Mouse (Mus musculus) embryonic facial prominence, embryonic 14.5 days (tissue): ENCODE measurements at regions not wholly inside any gene's neighbourhood (a gene's known extent, or its start where the extent isn't known, plus 50 kb on each side); places are given as distances from the start of the nearest gene placed in this dataset.

Source experiments
- ATAC-seq: fragments of 200-750 bp; cut with Nextera tagmentation; 2 replicates; pipeline ENCODE4 v1.8.0; 2017; ENCODE audit warnings: low read depth, moderate number of reproducible peaks, moderate TSS enrichment
- DNase-seq: peaks from one replicate; pipeline ENCODE4 v3.0.0-alpha.2; 2015; ENCODE audit warnings: low spot score
- H3K27ac ChIP-seq: fragments of 300-500 bp; sonication (generic); replicated peaks from 2 replicates; pipeline ENCODE4 v1.5.1; 2014; ENCODE audit warnings: low read depth, mild to moderate bottlenecking, low read length, moderate library complexity
- H3K27me3 ChIP-seq: fragments of 300-500 bp; sonication (generic); replicated peaks from 2 replicates; pipeline ENCODE4 v1.6.1; 2014; ENCODE audit warnings: low read length; ENCODE audit not compliant: control insufficient read depth, insufficient read depth
- H3K36me3 ChIP-seq: fragments of 300-500 bp; sonication (generic); 2 replicates; pipeline ENCODE4 v1.6.1; 2014; ENCODE audit warnings: low read length, mixed read lengths; ENCODE audit not compliant: control insufficient read depth, insufficient read depth
- H3K4me1 ChIP-seq: fragments of 300-500 bp; sonication (generic); 2 replicates; pipeline ENCODE4 v1.6.1; 2014; ENCODE audit warnings: antibody characterized with exemption, low read length; ENCODE audit not compliant: control insufficient read depth, insufficient read depth
- H3K4me2 ChIP-seq: fragments of 300-500 bp; sonication (generic); 2 replicates; pipeline ENCODE4 v1.6.1; 2014; ENCODE audit warnings: low read depth, mild to moderate bottlenecking, low read length, moderate library complexity, mixed read lengths
- H3K4me3 ChIP-seq: fragments of 300-500 bp; sonication (generic); 2 replicates; pipeline ENCODE4 v1.5.1; 2014; ENCODE audit warnings: low read depth, mild to moderate bottlenecking, low read length
- H3K9ac ChIP-seq: fragments of 300-500 bp; sonication (generic); 2 replicates; pipeline ENCODE4 v1.6.1; 2014; ENCODE audit warnings: low read depth, mild to moderate bottlenecking, low read length, moderate library complexity, mixed read lengths
- H3K9me3 ChIP-seq: fragments of 300-500 bp; sonication (generic); 2 replicates; pipeline ENCODE4 v1.6.1; 2016; ENCODE audit warnings: low read length; ENCODE audit not compliant: control insufficient read depth
- WGBS: fragments of 180-500 bp; shearing (Covaris S2); extraction: QIAGEN DNeasy Blood & Tissue Kit; methylation state at CpG from one replicate; pipeline ENCODE4 v1.1.7; 2014; 5-methylcytosine and 5-hydroxymethylcytosine counted together

DNA sequence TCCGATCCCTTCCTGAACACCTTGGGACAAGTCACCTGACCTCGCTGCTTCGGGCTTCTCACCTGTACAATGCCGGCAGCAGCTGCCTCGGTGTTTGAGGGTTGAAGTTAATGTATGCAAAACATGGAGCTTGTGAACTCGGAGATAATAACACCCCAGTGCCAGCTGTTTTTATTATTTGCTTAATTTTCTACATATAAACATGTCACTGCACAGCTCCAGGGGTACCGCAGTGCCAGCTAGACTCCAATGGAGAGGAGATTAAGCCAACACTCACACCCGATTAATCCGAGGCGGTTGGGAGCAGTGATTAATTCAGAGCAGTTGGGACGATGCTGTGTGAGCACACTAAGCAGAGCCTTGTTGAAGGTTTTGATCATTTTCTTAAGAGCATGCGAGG is 67.2 kb upstream of the Ppp2r5c start:
- H3K36me3 ChIP-seq = no peaks in the 10 kb centered on the region
- no peak overlapping the region for H3K4me3 ChIP-seq
- H3K27me3 ChIP-seq = peaks cover 19% of the 10 kb centered on the region
- no peak for DNase-seq
- no peak for ATAC-seq
- 64% methylated on average over 12 of the region's 12 CpGs for WGBS
- no peak overlapping the region for H3K27ac ChIP-seq
- no peaks in the 10 kb centered on the region for H3K9me3 ChIP-seq
- no peaks in the 10 kb centered on the region for H3K4me1 ChIP-seq
- H3K9ac ChIP-seq = no peak overlapping the region
- no peak overlapping the region for H3K4me2 ChIP-seq

DNA sequence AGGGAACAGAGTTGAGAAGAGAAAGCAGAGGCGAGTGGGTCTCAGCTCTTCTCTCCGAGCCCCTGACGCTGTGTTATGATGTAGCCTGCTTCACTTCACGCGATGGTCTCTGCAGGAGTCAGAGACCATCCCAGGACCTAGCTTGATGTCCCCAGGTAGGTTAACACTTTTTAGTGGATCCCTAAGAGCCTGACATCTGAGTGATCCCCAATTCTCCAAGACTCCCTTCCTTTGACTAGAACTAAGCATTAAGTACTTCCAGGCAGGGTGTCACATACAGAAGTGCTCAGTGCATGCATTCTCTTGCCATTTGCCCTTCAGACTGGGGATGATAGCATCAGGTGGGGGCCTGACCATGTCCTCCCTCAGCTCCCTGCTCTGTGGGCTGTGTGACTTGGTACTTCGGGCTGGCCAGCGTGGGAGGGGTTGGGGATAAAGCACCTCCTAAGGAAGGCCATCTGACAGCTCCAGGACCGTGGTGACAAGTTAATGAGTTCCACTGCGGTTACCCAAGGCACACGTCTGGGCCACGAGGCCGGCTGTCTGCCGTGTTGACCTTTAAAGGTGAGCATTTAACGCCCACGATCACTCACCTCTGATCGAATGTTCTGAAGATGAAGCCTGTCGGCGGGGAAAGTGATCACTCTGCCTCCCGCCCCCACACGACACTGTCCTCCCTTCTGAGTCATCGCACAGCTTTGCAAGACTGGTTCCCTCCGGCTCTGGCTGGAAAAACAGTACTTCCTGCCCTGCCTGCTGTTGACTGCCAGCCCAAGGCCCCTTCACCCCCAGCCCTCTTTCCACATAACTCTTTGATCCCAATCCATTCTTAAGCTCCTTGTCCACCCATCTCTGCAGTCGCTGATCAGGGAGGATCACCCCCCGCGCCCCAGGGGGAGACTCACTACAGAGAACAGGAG is 65.8 kb upstream of the Ppp2r5c start:
- ATAC-seq (no peak), DNase-seq (peak; percentile 59)
- WGBS = 50% methylated on average over 25 of the region's 25 CpGs
- Histone ChIP-seq H3K27ac (no peak overlapping the region), H3K36me3 (no peaks in the 10 kb centered on the region), H3K27me3 (peaks cover 8% of the 10 kb centered on the region; the same call in 1 of the 2 replicates), H3K4me3 (no peak overlapping the region), H3K4me1 (no peaks in the 10 kb centered on the region), H3K9me3 (no peaks in the 10 kb centered on the region), H3K9ac (no peak overlapping the region), H3K4me2 (no peak overlapping the region)

DNA sequence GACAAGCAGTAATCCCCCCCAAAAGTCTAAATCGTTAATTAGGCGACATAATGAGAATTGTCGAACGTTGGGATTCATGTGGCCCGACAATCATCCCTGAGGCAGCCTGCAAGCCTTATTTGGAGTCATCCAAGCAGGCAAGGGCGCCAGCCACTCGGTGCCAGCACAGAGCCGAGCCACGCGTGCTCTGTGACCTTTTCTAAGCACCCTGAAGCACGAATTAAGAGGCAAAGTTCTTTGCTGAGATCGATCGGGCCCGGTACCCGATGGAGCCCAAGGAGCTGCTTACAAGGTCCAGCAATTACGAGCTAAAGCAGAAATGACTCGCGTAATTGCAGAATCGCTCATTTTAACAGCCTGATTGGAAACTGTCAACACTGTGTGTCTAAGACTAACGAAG is 61.9 kb upstream of the Ppp2r5c start:
- H3K4me1 ChIP-seq = no peaks in the 10 kb centered on the region
- H3K4me3 ChIP-seq = no peak overlapping the region
- H3K9ac ChIP-seq = no peak overlapping the region
- no peaks in the 10 kb centered on the region for H3K36me3 ChIP-seq
- no peak overlapping the region for H3K4me2 ChIP-seq
- DNase-seq (no peak), ATAC-seq (no peak)
- H3K27me3 ChIP-seq = no peaks in the 10 kb centered on the region
- H3K9me3 ChIP-seq = no peaks in the 10 kb centered on the region
- H3K27ac ChIP-seq = no peak overlapping the region
- 73% methylated on average over 20 of the region's 20 CpGs for WGBS

DNA sequence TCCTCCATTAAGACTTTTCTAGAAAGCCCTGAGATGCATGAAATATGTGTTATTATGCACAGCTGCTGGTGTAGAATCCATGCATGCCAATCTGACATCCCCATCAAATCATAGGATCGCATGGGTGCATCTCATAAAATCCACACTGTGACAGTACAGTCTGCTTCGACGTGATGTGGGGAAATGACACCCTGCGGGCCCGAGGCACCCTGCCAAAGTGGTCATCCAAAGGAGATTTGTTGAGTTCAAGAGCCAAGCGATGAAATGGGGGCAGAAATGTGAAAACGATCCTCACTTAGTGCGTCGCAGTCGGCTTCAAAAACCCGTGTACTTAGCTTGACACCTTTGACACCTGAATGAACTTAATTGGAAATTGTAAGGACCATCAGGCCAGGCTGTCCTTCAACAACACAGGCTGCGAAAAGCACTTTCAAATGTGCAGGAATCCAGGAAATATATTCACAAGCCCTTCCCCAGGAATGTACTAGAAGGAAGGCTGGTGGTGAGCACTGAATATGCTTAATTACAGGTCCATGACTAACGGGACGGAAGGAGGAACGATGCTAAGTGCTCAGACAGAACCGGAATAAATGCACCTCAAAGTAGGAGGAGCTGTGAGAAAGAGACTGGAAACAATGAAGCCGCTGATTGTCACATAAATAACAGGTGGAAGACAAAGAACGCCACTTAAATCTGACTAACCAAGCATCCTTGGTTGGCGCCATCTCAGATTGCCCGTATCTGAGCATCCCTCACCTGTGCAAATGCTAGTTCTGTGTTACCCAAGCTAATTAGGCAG is 60.9 kb upstream of the Ppp2r5c start:
- H3K36me3 ChIP-seq = no peaks in the 10 kb centered on the region
- no peaks in the 10 kb centered on the region for H3K27me3 ChIP-seq
- DNase-seq (no peak), ATAC-seq (no peak)
- H3K27ac ChIP-seq = no peak overlapping the region
- H3K9me3 ChIP-seq = no peaks in the 10 kb centered on the region
- H3K4me2 ChIP-seq = no peak overlapping the region
- H3K9ac ChIP-seq = no peak overlapping the region
- no peaks in the 10 kb centered on the region for H3K4me1 ChIP-seq
- no peak overlapping the region for H3K4me3 ChIP-seq
- 75% methylated on average over 20 of the region's 20 CpGs for WGBS

DNA sequence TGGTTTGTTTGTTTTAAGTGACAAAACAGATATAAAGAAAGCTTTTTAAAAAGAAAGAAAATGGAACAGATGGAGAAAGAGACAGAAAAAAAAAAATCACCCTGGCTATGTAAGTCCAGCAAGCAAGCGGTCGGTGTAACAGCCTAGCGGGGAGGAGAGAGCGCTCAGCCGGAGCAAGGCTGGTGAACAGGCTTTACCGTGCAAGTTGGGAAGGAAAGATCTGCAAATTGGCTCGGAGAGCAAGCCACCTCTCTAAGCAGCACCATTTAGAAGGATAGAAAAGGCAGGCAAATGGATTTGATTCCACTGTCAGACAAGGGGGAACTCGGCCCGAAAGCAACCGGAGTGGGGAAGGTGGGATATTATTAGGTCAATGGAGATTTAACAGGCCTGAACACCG is 59.9 kb upstream of the Ppp2r5c start:
- no peak overlapping the region for H3K4me2 ChIP-seq
- DNase-seq (no peak), ATAC-seq (no peak)
- H3K27me3 ChIP-seq = no peaks in the 10 kb centered on the region
- no peaks in the 10 kb centered on the region for H3K9me3 ChIP-seq
- WGBS = 74% methylated on average over 11 of the region's 11 CpGs
- no peak overlapping the region for H3K27ac ChIP-seq
- H3K9ac ChIP-seq = no peak overlapping the region
- H3K4me3 ChIP-seq = no peak overlapping the region
- no peaks in the 10 kb centered on the region for H3K36me3 ChIP-seq
- H3K4me1 ChIP-seq = no peaks in the 10 kb centered on the region

DNA sequence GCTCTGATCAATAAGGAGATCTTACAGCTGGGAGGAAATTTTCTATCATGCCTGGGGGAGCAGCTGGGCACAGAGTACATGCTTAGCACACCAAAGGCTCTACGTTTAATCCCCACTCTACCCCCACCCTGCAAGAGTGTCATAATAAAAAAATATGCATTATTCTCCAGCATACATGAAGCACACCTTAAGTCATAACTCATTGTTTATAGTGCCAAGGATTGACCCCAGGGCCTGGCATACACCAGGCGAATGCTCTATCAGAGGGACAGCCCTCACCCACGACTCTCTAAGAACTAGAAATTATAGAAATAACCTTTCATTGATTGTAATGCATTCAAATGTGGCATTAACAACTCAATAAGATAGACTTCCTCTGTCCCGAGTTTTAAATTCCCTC is 59.4 kb upstream of the Ppp2r5c start:
- Histone ChIP-seq H3K27ac (no peak overlapping the region), H3K4me2 (no peak overlapping the region), H3K36me3 (no peaks in the 10 kb centered on the region), H3K9me3 (no peaks in the 10 kb centered on the region), H3K9ac (no peak overlapping the region), H3K4me3 (no peak overlapping the region), H3K27me3 (no peaks in the 10 kb centered on the region), H3K4me1 (no peaks in the 10 kb centered on the region)
- DNase-seq (no peak), ATAC-seq (no peak)
- whole genome bisulfite sequencing = 73% methylated on average over 4 of the region's 4 CpGs

DNA sequence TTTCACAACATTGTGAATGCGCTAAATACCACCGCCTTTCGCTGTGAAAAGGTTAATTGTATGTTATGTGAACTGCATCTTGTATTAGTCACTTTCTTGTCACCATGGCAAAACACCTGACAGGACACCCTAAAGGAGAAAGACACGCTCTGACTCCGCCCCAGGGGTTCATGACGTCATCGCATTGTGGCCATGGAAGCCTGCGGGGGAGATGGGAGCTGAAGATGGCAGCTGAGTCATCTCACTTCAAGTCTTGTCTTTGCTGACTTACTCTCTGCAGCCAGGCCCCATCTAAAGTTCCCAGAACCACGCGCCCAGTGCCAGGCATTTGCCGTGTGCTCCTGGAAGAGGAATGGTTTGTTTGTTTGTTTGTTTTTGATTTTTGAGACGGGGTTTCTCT is 57.5 kb upstream of the Ppp2r5c start:
- H3K9me3 ChIP-seq = no peaks in the 10 kb centered on the region
- ATAC-seq (no peak), DNase-seq (no peak)
- no peaks in the 10 kb centered on the region for H3K4me1 ChIP-seq
- H3K4me3 ChIP-seq = no peak overlapping the region
- H3K4me2 ChIP-seq = no peak overlapping the region
- H3K36me3 ChIP-seq = no peaks in the 10 kb centered on the region
- no peaks in the 10 kb centered on the region for H3K27me3 ChIP-seq
- H3K9ac ChIP-seq = no peak overlapping the region
- WGBS = 67% methylated on average over 12 of the region's 12 CpGs
- no peak overlapping the region for H3K27ac ChIP-seq

DNA sequence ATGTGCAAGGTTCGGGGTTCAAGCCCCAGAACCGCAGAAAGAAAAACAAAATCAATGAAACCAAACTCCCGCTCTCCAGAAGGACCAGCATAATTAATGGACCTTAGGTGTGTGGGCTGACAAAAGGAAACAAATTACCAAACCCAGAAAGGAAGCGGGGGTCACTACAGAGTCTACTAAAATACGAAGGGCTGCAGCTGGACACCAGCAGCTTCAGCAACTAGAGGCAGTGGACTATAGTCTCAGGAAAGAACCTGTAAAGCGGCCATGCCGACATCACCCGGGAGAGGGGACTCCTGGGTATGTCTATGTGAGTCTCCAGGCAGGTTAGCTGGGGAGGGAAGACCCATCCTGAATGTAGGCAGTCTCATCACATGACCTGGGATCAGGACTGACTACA is 55.5 kb upstream of the Ppp2r5c start:
- Histone ChIP-seq H3K27ac (no peak overlapping the region), H3K27me3 (no peaks in the 10 kb centered on the region), H3K4me1 (no peaks in the 10 kb centered on the region), H3K4me3 (no peak overlapping the region), H3K36me3 (no peaks in the 10 kb centered on the region), H3K9me3 (no peaks in the 10 kb centered on the region), H3K9ac (no peak overlapping the region), H3K4me2 (no peak overlapping the region)
- DNase-seq (no peak), ATAC-seq (no peak)
- WGBS = 76% methylated on average over 8 of the region's 8 CpGs
